In genomic region chr2:119799181-119799960, GRCm38 (mm10) we compare ENCODE assay signal across 9 mouse cellular contexts. TPM values are rescaled to one million over a fixed set of nuclear protein-coding genes. Genes with fewer than 3 reads are reported as not detected.
DNase-seq lines count a peak whose midpoint lies in the region; TF ChIP-seq lines count a peak whose summit lies in the region.
"Had no signal": no experiment of that assay in that cellular context is flagged by ENCODE, and none has a peak within 500 bp of the region (broad histone marks: within the 10 kb centered on the region; RNA-seq: fewer than 3 reads in every experiment).

No protein-coding gene starts in this region.

- 2% methylated on average over 78 of the region's 89 CpGs for WGBS in small intestine, adult 2 months

- TF ChIP-seq POLR2A in small intestine, adult 2 months (IDR thresholded peaks at IDR 0.05; ENCODE audit: low read depth, low read length) = no peak

- no peak overlapping the region for H3K27ac ChIP-seq in small intestine, adult 2 months (ENCODE audit: insufficient read depth, low read depth, low read length)

- intact Hi-C loops in gastrocnemius, postnatal 14 days (cut with DNase I; ENCODE audit: low total_unique reads) = no loop called here

- peak overlapping the region; percentile 73 for H3K4me3 ChIP-seq in small intestine, adult 2 months (ENCODE audit: low read depth, low read length)

- H3K4me1 ChIP-seq in small intestine, adult 2 months (ENCODE audit: control insufficient read depth, insufficient read depth, insufficient read length, low read length) = peaks cover 3% of the 10 kb centered on the region; the same call in 1 of the 2 replicates

- peak; percentile 8 for DNase-seq in spleen, adult 12 weeks (ENCODE audit: low spot score)
- DNase-seq in spleen, postnatal 4 days (ENCODE audit: low spot score in 2 of 2) = no peak
- DNase-seq in cerebellum, adult 8-10 months = peak; percentile 66
- DNase-seq in gastrocnemius, postnatal 14 days = peak; percentile 54
- peak; percentile 11 to 20 for DNase-seq in kidney, adult 8-10 months
- DNase-seq in lung, postnatal 10 days = peak; percentile 57
- no peak for DNase-seq in layer of hippocampus, adult 11-12 months (ENCODE audit: low spot score)

- H3K36me3 ChIP-seq in small intestine, adult 2 months (ENCODE audit: control insufficient read depth, insufficient read depth, low read length) = no peaks in the 10 kb centered on the region

- TF ChIP-seq CTCF in small intestine, adult 2 months (IDR thresholded peaks at IDR 0.05; ENCODE audit: extremely low read depth, insufficient read length, insufficient replicate concordance, low read depth, low read length) = no peak

- H3K27me3 ChIP-seq in small intestine, adult 2 months (ENCODE audit: control insufficient read depth, insufficient read depth, low read length) = peaks cover 11% of the 10 kb centered on the region

RNA-seq across cellular contexts. Expression of gene Tyro3, which starts 1.8 kb away (rescaled TPM):
- total RNA-seq in gastrocnemius, postnatal 14 days (2021) = 1 to 10 TPM; 1.8 to 3.6 TPM
- polyA plus RNA-seq in small intestine, adult 2 months (2012; rRNA removed) = 3.2 and 6.3 TPM in 2 replicates

RNA-seq across cellular contexts. Expression of gene Rpap1, which starts 12.0 kb away (rescaled TPM):
- total RNA-seq in gastrocnemius, postnatal 14 days (2021) = 10 to 100 TPM; 12.7 to 12.9 TPM
- 12.8 and 18.2 TPM in 2 replicates for polyA plus RNA-seq in small intestine, adult 2 months (2012; rRNA removed)

RNA-seq across cellular contexts. Expression of gene Ltk, which starts 39.1 kb away (rescaled TPM):
- not detected for total RNA-seq in gastrocnemius, postnatal 14 days (2021)
- 1.8 and 2.0 TPM in 2 replicates for polyA plus RNA-seq in small intestine, adult 2 months (2012; rRNA removed)
- total RNA-seq: gastrocnemius, postnatal 36 days had no signal

RNA-seq across cellular contexts. Expression of gene Itpka, which starts 57.2 kb away (rescaled TPM):
- under 1 TPM in 1 of 2 experiments, not detected in 1; 0.20 TPM for total RNA-seq in gastrocnemius, postnatal 14 days (2021)
- polyA plus RNA-seq in small intestine, adult 2 months (2012; rRNA removed) = 21.6 and 39.7 TPM in 2 replicates
- total RNA-seq: gastrocnemius, postnatal 36 days had no signal

Comparison
In these comparisons a context has a peak if more than half of its experiments do, and no peak if none do; other contexts are left out.
1. DNase-seq: peak in spleen, adult 12 weeks (single experiment), cerebellum, adult 8-10 months (single experiment), gastrocnemius, postnatal 14 days (single experiment), kidney, adult 8-10 months (2 of 2) and lung, postnatal 10 days (single experiment); none in spleen, postnatal 4 days (0 of 2) and layer of hippocampus, adult 11-12 months (single experiment).